Mouse (Mus musculus) spleen, postnatal 4 days (tissue): Measurements from ENCODE around the gene Lasp1.
"Not testable (repeated sequence)": the region's sequence is repeated elsewhere in the genome, so short reads cannot be mapped to it uniquely, and the experiment has no call there.

Experiments used
- DNase-seq, 2 experiments: peaks; one replicate each; pipeline ENCODE4 v3.0.0; 2022; ENCODE audit warnings: low spot score in 2 of 2

Gene Lasp1

GRCm38 (mm10) chr11:97829365-97829764 lies 30.6 kb downstream of the Lasp1 start:
- no peak for DNase-seq

- peak in 1 of 2 experiments; percentile 61 for DNase-seq
These were observed 31.2 kb downstream of the Lasp1 start for GRCm38 (mm10) chr11:97829913-97830476.

DNA sequence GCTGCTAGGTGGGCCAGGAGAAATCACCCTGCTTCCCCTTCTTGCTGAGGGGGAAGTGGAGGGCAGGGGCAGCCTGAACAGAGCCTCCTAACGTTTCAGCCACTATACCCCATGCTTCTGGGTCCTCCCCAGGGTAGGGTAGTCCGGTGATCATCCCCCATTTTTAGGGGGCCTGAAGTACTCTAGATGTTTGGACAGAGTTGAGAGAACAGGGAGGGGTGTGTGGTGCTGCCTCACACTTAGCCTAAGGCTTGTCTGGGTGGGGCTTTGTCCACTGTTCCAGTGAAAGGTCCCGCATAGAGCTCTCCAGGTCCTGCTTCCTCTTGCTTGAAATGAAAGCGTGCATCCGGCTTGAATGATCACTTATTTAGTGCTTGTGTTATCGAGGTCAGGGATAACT lies 31.7 kb downstream of the Lasp1 start:
- DNase-seq, result no peak

DNA sequence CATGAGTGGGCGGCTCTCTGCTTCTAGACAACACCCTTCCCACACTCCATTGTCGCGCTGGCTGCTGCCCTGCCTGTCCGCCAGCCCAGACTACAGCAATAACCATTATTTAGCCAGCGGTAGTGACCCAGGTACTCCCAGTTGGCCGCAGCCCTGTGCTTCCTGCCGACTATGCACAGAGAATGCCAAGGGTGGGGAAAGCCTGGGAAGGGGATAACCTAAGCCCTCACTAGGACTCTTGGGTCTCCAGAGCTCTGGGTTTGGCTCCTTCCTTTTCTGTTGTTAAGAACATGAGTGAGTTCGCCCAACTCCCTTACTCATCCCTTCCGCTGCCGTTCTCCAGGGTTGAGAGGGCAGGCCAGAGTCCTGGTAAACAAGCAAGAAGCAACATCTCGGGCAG lies 33.2 kb downstream of the Lasp1 start:
- no peak for DNase-seq

GRCm38 (mm10) chr11:97833352-97833751 lies 34.6 kb downstream of the Lasp1 start:
- no peak for DNase-seq

- DNase-seq, result no peak
These were observed 37.7 kb downstream of the Lasp1 start for GRCm38 (mm10) chr11:97836541-97836940.

DNA sequence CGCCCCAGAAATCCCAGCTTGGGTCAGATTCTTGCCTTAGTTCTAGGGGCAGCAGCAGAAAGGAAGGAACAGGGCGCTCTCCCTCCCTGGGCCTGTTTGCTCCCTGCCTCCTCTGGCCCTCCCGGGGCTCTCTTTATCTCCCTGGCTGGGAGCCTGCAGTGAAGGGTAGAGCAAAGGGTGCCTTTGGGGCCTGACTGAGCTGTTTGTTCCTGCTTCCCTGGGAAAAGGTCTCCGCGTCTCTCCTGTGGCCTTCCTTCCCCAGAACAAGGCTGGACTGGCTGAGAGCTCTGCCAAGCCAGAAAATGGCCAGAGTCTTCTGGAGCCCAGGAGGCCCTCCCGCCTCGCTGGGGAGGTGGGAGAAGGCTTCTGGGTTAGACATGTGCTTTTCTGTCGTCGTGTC lies 38.3 kb downstream of the Lasp1 start:
- DNase-seq, result not testable (repeated sequence)

- no peak for DNase-seq
These were observed 38.9 kb downstream of the Lasp1 start for GRCm38 (mm10) chr11:97837641-97838149.

- peak in 1 of 2 experiments; percentile 60 for DNase-seq
These were observed 40.1 kb downstream of the Lasp1 start for GRCm38 (mm10) chr11:97838779-97839440.

DNA sequence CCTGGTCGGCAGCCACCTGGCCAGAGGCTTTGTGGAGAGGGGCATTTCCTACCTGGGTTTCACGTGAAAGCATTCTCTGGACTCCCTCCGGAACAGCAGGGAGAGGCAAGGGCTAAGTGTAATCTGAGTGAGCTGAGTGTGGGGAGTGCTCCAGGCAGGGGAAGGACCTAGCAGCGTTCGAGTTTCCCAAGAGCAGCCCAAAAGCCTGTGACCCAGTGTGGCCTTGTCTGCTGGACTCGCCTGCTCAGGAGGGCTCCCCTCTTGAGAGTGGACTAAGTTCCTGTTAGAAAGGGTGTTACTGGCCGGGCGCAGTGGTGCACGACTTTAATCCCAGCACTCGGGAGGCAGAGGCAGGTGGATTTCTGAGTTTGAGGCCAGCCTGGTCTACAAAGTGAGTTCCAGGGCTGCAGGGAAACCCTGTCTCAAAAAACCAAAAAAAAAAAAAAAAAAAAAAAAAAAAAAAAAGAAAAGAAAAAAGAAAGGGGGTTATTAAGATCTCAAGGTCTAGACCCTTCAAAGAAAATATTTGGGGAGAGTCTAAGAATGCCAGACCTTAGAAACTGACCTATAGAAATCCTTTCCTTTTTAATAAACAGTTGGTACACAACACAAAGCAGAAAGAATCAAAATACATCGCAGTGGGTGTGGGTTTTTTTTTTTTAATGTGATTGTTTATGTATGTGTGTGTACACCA lies 40.8 kb downstream of the Lasp1 start:
- no peak for DNase-seq

GRCm38 (mm10) chr11:97840135-97840490 lies 41.3 kb downstream of the Lasp1 start:
- DNase-seq, result no peak

GRCm38 (mm10) chr11:97840539-97840954 lies 41.7 kb downstream of the Lasp1 start, which contains the start of gene B230217C12Rik:
B230217C12Rik (plus strand) TSS chr11:97840780.
- DNase-seq, result no peak

- no peak for DNase-seq
These were observed 42.3 kb downstream of the Lasp1 start for GRCm38 (mm10) chr11:97840991-97841661.

DNA sequence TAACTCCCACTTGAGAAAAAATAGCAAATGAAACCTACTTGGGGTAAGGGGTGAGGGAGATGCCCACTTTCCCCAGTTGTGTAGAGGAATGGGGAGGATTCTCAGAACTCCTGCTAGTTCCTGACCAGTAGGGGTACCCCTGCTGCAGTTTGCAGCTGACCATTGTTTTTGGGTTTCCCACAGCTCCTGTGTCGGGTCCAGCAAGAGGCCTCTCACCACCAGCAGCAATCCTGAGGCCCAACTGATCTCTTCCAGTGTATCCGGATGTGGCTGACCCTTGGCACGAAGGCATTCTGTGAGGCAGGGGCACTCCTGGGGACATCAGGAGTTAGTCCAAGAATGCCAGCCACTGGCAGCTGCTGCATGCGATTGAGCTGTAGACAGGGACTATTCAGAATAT lies 43.2 kb downstream of the Lasp1 start:
- DNase-seq, result no peak

GRCm38 (mm10) chr11:97850367-97850766 lies 51.6 kb downstream of the Lasp1 start:
- no peak for DNase-seq

GRCm38 (mm10) chr11:97851601-97852000 lies 52.8 kb downstream of the Lasp1 start:
- DNase-seq, result no peak

DNA sequence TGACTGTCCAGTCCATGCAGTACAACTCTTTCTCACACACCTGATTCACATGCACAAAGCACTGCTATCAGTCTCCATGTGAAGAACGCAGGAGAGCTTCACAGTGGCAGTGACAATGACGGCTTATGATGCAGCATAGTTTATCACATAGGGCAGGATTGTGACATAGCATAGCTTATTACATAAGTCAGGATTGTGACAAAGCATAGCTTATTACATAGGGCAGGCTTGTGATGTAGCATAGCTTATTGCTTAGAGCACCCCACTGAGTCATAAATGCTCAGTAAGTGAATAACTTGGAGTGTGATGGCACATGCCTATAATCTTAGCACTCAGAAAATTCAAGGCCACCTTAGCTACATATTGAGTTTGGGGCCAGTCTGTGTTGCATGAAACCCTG lies 56.7 kb downstream of the Lasp1 start:
- DNase-seq, result no peak

DNA sequence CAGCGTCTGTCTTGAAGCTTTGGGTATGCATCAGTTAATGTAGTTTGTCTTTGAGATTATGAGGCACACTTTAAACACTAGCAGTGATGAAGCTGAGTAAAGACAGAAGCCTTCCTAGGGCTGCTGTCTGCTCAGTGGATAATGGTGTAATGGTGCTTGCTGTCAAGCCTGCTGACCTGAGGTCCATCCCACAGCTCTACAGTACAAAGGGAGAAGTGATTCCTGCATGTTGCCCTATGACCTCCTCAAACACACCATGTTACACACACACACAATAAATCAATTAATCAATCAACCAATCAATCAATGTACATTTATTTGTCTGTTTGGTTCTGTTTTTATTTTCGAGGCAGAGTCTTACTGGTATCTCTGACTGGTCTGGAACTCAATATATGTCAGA lies 63.3 kb downstream of the Lasp1 start:
- no peak for DNase-seq

GRCm38 (mm10) chr11:97865421-97865820 lies 66.6 kb downstream of the Lasp1 start:
- no peak for DNase-seq

- no peak for DNase-seq
These were observed 67.5 kb downstream of the Lasp1 start for GRCm38 (mm10) chr11:97866091-97866888.

DNA sequence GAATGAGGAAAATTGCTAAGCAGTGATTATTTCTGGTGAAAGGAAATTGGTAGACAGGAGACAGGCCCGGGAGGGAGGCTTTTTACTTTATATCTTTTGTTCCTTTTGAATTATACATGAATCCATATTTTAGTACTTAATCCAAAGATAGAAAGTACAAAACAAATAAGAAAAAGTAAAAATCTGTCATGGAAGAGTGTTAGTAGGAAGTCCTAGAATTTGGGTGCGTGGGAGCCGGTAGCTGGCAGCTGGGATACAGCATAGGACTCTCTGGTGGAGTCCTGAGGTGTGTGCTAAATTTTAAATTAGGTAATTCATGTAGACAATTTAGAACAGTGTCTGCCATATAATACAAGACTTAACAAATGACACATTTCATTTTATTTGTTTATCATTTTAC lies 68.8 kb downstream of the Lasp1 start:
- no peak for DNase-seq

GRCm38 (mm10) chr11:97872378-97872777 lies 73.6 kb downstream of the Lasp1 start:
- not testable (repeated sequence) for DNase-seq
